20 mouse cellular contexts compared by ENCODE assay signal in the genomic region with DNA sequence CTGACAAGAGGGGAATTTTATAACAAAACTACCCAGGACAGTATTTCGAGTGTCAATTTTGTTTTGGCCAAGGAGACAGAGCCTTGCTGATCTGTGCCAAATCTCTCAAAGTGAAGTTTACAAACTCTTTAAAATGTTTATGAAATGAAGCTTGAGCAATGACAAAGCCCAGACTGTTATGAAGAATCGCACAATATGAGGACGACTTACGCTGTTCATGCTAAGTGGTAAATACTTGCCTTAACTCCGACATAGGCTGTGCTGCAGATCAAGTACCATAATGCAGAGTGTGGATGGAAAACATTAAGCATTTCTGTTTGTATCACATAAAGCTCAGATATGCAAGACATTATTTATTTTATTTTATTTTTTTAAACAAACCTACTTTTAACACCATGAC.
A peak's percentile ranks its signal among the peaks of the same experiment; 100 is the strongest.
DNase-seq lines count a peak whose midpoint lies in the region; ATAC-seq and TF ChIP-seq lines count a peak whose summit lies in the region.
"Had no signal": no experiment of that assay in that cellular context is flagged by ENCODE, and none has a peak within 500 bp of the region (broad histone marks: within the 10 kb centered on the region; RNA-seq: fewer than 3 reads in every experiment).

No protein-coding gene starts in this region.

- H3K4me2 ChIP-seq in liver, postnatal 0 days (ENCODE audit: low read depth, low read length) = no peak overlapping the region
- H3K4me2 ChIP-seq in lung, embryonic 15.5 days = no peak overlapping the region
- no peak overlapping the region for H3K4me2 ChIP-seq in lung, postnatal 0 days (replicated peaks; ENCODE audit: low read depth, low read length)
- H3K4me2 ChIP-seq: embryonic facial prominence, embryonic 13.5 days; forebrain, embryonic 13.5 days; forebrain, embryonic 15.5 days had no signal

- no peaks in the 10 kb centered on the region for H3K27me3 ChIP-seq in liver, adult 2 months (ENCODE audit: control insufficient read depth, insufficient read depth, low read length)
- no peaks in the 10 kb centered on the region for H3K27me3 ChIP-seq in liver, postnatal 0 days (ENCODE audit: insufficient read depth, low read length)
- no peaks in the 10 kb centered on the region for H3K27me3 ChIP-seq in lung, embryonic 15.5 days
- no peaks in the 10 kb centered on the region for H3K27me3 ChIP-seq in lung, postnatal 0 days (replicated peaks; ENCODE audit: insufficient read depth, low read length)
- H3K27me3 ChIP-seq: embryonic facial prominence, embryonic 13.5 days; forebrain, embryonic 13.5 days; forebrain, embryonic 15.5 days had no signal

- TF ChIP-seq EP300 in liver, postnatal 0 days (IDR thresholded peaks at IDR 0.05; ENCODE audit: low read depth) = no peak
- TF ChIP-seq EP300 in lung, postnatal 0 days (IDR thresholded peaks at IDR 0.05) = no peak

- no peak for ATAC-seq in liver, postnatal 0 days
- peak; percentile 60; the same call in 1 of the 2 replicates for ATAC-seq in lung, embryonic 15.5 days (ENCODE audit: borderline replicate concordance, extremely low read depth, low FRiP score, low TSS enrichment)
- ATAC-seq in lung, postnatal 0 days = no peak
- ATAC-seq: forebrain, embryonic 13.5 days; forebrain, embryonic 15.5 days; forebrain, postnatal 0 days had no signal

- H3K79me2 ChIP-seq in liver, adult 2 months (ENCODE audit: control insufficient read depth, insufficient read depth, low read length) = no peaks in the 10 kb centered on the region

- TF ChIP-seq CTCF in liver, adult 2 months (IDR thresholded peaks at IDR 0.05; ENCODE audit: low read depth, low read length) = no peak
- TF ChIP-seq CTCF in liver, postnatal 0 days (IDR thresholded peaks at IDR 0.05; ENCODE audit: low read depth) = no peak
- no peak for TF ChIP-seq CTCF in lung, postnatal 0 days (IDR thresholded peaks at IDR 0.05)

- DNase-seq in liver, adult 2 months (ENCODE audit: extremely low read depth, low read depth, low spot score) = peak; percentile 3
- no peak for DNase-seq in liver, postnatal 0 days
- DNase-seq in lung, postnatal 10 days = no peak
- DNase-seq in lung, postnatal 0 days (ENCODE audit: low spot score) = peak; percentile 58
- no peak for DNase-seq in lung, postnatal 36 days
- DNase-seq in adipocyte (ENCODE audit: low spot score) = peak; percentile 50
- DNase-seq in kidney, postnatal 36 days = no peak
- DNase-seq: adrenal gland, adult 8-10 months; adrenal gland, postnatal 14 days; adrenal gland, postnatal 36 days; cerebellum, adult 11-12 months; cerebellum, adult 2 months; cerebellum, adult 9-10 months; cerebellum, postnatal 10 days; cerebellum, postnatal 25 days; forebrain, postnatal 0 days had no signal

- no peak for TF ChIP-seq POLR2A in liver, adult 2 months (IDR thresholded peaks at IDR 0.05; ENCODE audit: extremely low read depth, insufficient read depth, low read length)

- H3K4me1 ChIP-seq in liver, adult 2 months (ENCODE audit: control insufficient read depth, insufficient read depth, low read length) = no peaks in the 10 kb centered on the region; the same call in 1 of the 2 replicates
- peaks cover 3% of the 10 kb centered on the region; the same call in 1 of the 2 replicates for H3K4me1 ChIP-seq in liver, postnatal 0 days (ENCODE audit: insufficient read depth)
- peaks cover 14% of the 10 kb centered on the region for H3K4me1 ChIP-seq in lung, embryonic 15.5 days
- H3K4me1 ChIP-seq in lung, postnatal 0 days (ENCODE audit: insufficient read depth, low read depth, low read length) = no peaks in the 10 kb centered on the region

- 85% methylated on average over 5 of the region's 5 CpGs for WGBS in liver, adult 2 months
- 79% methylated on average over 5 of the region's 5 CpGs for WGBS in liver, postnatal 0 days (ENCODE audit: insufficient replicate concordance)
- WGBS in lung, embryonic 15.5 days = 43% methylated on average over 5 of the region's 5 CpGs
- WGBS in lung, postnatal 0 days = 46% methylated on average over 5 of the region's 5 CpGs

- no peaks in the 10 kb centered on the region for H3K36me3 ChIP-seq in liver, adult 2 months (ENCODE audit: control insufficient read depth, insufficient read depth, low read length)
- no peaks in the 10 kb centered on the region for H3K36me3 ChIP-seq in liver, postnatal 0 days (replicated peaks; ENCODE audit: insufficient read depth, low read length)
- no peaks in the 10 kb centered on the region for H3K36me3 ChIP-seq in lung, embryonic 15.5 days
- H3K36me3 ChIP-seq in lung, postnatal 0 days (ENCODE audit: insufficient read depth, low read length) = no peaks in the 10 kb centered on the region
- H3K36me3 ChIP-seq: embryonic facial prominence, embryonic 13.5 days; forebrain, embryonic 15.5 days had no signal

- no peaks in the 10 kb centered on the region for H3K9me3 ChIP-seq in liver, postnatal 0 days (ENCODE audit: low read length)
- H3K9me3 ChIP-seq in lung, embryonic 15.5 days = no peaks in the 10 kb centered on the region
- H3K9me3 ChIP-seq in lung, postnatal 0 days (ENCODE audit: low read length) = no peaks in the 10 kb centered on the region
- H3K9me3 ChIP-seq: embryonic facial prominence, embryonic 13.5 days; forebrain, embryonic 13.5 days; forebrain, embryonic 15.5 days had no signal

- no peak overlapping the region for H3K27ac ChIP-seq in liver, adult 2 months (replicated peaks; ENCODE audit: insufficient read depth, low read depth, low read length)
- H3K27ac ChIP-seq in liver, postnatal 0 days (ENCODE audit: low read depth) = no peak overlapping the region
- peak overlapping the region; percentile 80 for H3K27ac ChIP-seq in lung, embryonic 15.5 days
- H3K27ac ChIP-seq in lung, postnatal 0 days (ENCODE audit: low read length) = no peak overlapping the region
- H3K27ac ChIP-seq: embryonic facial prominence, embryonic 13.5 days; forebrain, embryonic 13.5 days; forebrain, embryonic 15.5 days had no signal

- no peak overlapping the region for H3K4me3 ChIP-seq in liver, adult 2 months (ENCODE audit: insufficient read depth, low read depth, low read length)
- H3K4me3 ChIP-seq in liver, postnatal 0 days (ENCODE audit: low read depth, low read length) = no peak overlapping the region
- H3K4me3 ChIP-seq in lung, embryonic 15.5 days = no peak overlapping the region
- H3K4me3 ChIP-seq in lung, postnatal 0 days (ENCODE audit: low read depth, low read length) = no peak overlapping the region
- H3K4me3 ChIP-seq: embryonic facial prominence, embryonic 13.5 days; forebrain, embryonic 13.5 days; forebrain, embryonic 15.5 days had no signal

- H3K9ac ChIP-seq in liver, adult 2 months (ENCODE audit: low read depth, low read length) = no peak overlapping the region
- H3K9ac ChIP-seq in liver, postnatal 0 days (replicated peaks) = no peak overlapping the region
- H3K9ac ChIP-seq in lung, embryonic 15.5 days = no peak overlapping the region
- H3K9ac ChIP-seq in lung, postnatal 0 days (replicated peaks; ENCODE audit: low read depth) = no peak overlapping the region
- H3K9ac ChIP-seq: embryonic facial prominence, embryonic 13.5 days; forebrain, embryonic 13.5 days; forebrain, embryonic 15.5 days; forebrain, postnatal 0 days had no signal

Comparison
In these comparisons a context has a peak if more than half of its experiments do, and no peak if none do; other contexts are left out.
1. DNase-seq: peak in liver, adult 2 months (single experiment), lung, postnatal 0 days (single experiment) and adipocyte (single experiment); none in liver, postnatal 0 days (single experiment), lung, postnatal 10 days (single experiment), lung, postnatal 36 days (single experiment) and kidney, postnatal 36 days (0 of 2).